Mouse (Mus musculus) layer of hippocampus, adult 8-10 months (tissue): ENCODE measurements around the gene Psmc1. TPM values are rescaled to one million over a fixed set of nuclear protein-coding genes. Genes with fewer than 3 reads are reported as not detected.
A peak's percentile ranks its signal among the peaks of the same experiment; 100 is the strongest.

ENCODE experiments used
- DNase-seq, 2 experiments: peaks; one replicate each; pipeline ENCODE4 v3.0.0; 2022; ENCODE audit warnings: low spot score in 2 of 2
- total RNA-seq, 4 experiments: library from RNA; stranded (reverse); gene quantifications; 2 replicates each; pipeline ENCODE4 v1.2.4; 2022

Gene Psmc1
- total RNA-seq, 4 experiments from 2014 or later, result 166 to 190 (median 181) TPM

- DNase-seq, result no peak
These were observed 15.2 kb downstream of the Psmc1 start for GRCm38 (mm10) chr12:100124913-100125798.

GRCm38 (mm10) chr12:100126968-100127865, 17.3 kb downstream of the Psmc1 start:
- no peak for DNase-seq

GRCm38 (mm10) chr12:100127866-100128480, 18.0 kb downstream of the Psmc1 start:
- peak in 1 of 2 experiments; percentile 55 for DNase-seq

- DNase-seq, result no peak
These were observed 18.6 kb downstream of the Psmc1 start for GRCm38 (mm10) chr12:100128522-100128921.

- DNase-seq, result no peak
These were observed 19.0 kb downstream of the Psmc1 start for GRCm38 (mm10) chr12:100128961-100129360.

- no peak for DNase-seq
These were observed 21.2 kb downstream of the Psmc1 start for GRCm38 (mm10) chr12:100131167-100131566.

- DNase-seq, result peak in 1 of 2 experiments; percentile 73
These were observed 21.7 kb downstream of the Psmc1 start for GRCm38 (mm10) chr12:100131655-100132054.

- no peak for DNase-seq
These were observed 24.5 kb downstream of the Psmc1 start for GRCm38 (mm10) chr12:100134395-100134936.

GRCm38 (mm10) chr12:100135117-100135516, 25.2 kb downstream of the Psmc1 start:
- no peak for DNase-seq

- no peak for DNase-seq
These were observed 33.0 kb downstream of the Psmc1 start for GRCm38 (mm10) chr12:100142848-100143523.

GRCm38 (mm10) chr12:100143737-100144136, 33.8 kb downstream of the Psmc1 start:
- DNase-seq, result no peak

GRCm38 (mm10) chr12:100144269-100144668, 34.3 kb downstream of the Psmc1 start:
- no peak for DNase-seq

- DNase-seq, result no peak
These were observed 42.5 kb downstream of the Psmc1 start for GRCm38 (mm10) chr12:100152466-100152865.

- DNase-seq, result peak; percentile 89 to 92
These were observed 49.5 kb downstream of the Psmc1 start, which contains the start of gene Nrde2 for GRCm38 (mm10) chr12:100159261-100159975. TSS of gene Nrde2 (minus strand) at chr12:100159653.

- no peak for DNase-seq
These were observed 55.1 kb downstream of the Psmc1 start for GRCm38 (mm10) chr12:100164991-100165500.

- peak; percentile 52 to 61 for DNase-seq
These were observed 56.2 kb downstream of the Psmc1 start for GRCm38 (mm10) chr12:100166177-100166576.

- peak; percentile 48 to 62 for DNase-seq
These were observed 57.0 kb downstream of the Psmc1 start for GRCm38 (mm10) chr12:100166939-100167338.

- no peak for DNase-seq
These were observed 57.5 kb downstream of the Psmc1 start for GRCm38 (mm10) chr12:100167502-100167901.
